Mouse (Mus musculus): ENCODE data around the gene Selenoo.

Gene Selenoo

DNA sequence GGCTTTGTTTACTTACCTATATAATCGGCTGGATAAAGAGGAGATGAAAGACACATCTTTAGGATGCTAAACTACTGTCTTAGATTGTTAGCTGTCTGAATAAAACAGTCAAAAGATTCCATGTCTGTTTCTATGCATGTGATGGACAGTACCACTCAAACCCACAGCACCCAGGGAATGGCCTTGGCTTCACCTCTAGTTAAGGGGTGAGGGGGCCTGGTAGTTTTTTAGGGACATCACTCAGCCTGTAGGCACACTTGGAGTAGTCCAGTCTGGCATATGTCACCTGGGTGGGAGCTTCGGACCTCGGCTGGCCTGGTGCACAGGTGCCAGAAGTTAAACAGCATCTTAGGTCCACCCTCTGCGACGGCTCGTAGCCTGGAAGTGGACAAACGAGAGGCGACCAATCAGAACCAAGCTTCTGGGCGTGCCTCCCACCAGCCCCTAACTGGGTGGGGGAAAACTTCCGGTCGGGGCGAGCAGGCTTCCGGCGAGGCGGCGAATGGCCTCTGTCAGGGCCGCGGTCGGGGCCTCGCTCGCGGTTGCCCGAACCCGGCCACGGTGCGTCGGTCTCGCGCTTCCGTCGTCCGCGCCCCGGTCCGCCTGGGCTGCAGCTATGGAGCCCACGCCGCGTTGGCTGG is at the start of gene Selenoo:
Gene Selenoo (plus strand): TSS at position 478 of the 641 bp plus-strand sequence.
- peak; percentile 75 to 89 for DNase-seq (ENCODE audit: low spot score in 2 of 2)

DNA sequence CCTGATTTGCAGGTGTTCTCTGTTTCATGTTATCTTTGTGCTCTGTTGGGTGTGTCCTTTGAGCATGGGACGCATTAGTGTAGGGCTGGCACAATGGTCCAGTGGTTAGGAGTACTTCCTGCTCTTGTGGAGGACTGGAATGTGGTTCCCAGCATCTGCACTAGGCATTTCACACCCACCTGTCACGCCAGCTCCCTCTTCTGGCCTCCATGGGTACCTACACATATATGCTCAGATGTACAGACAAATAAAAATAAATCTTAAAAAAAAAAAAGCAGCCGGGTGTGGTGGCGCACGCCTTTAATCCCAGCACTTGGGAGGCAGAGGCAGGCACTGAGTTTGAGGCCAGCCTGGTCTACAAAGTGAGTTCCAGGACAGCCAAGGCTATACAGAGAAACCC is 44.5 kb upstream of the Selenoo start:
- DNase-seq (ENCODE audit: low spot score in 2 of 2), result no peak

DNA sequence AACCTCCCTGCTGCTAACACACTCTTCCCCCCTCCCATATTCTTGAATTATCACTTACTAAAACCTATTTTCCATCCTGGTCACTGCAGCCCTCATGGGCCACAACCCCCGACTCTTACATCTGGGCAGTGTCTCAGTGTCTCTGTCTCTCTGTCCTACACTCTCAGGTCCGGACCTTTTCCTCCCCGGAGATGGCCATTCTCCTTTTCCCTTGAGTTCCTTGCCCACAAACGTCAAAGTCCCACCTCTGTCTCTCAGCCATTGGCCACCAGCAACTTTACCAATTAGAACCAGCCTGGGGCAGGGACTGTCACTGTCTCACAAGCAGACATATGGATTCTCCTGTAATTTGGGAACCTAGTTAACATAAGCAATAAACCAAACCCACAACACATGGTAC is 42.5 kb upstream of the Selenoo start:
- DNase-seq (ENCODE audit: low spot score in 2 of 2), result no peak

DNA sequence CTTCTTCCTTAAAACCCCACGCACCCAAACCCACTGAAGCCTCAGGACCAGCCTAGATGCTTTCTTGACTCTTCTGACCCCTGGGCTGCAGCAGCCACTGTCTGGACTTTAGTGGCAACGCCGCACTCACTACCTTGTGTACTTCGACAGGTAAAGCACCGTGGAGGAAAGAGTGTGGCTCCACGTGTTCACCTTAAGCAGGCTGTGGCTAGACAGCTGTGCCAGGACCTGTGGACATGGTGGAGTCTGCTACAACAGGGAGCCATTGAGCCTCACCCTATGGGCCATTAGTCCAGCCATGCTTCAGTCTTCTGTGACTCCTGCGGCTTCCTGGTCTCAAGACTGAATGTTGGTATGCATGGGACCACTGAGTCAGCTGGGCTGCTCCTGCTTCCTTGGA is 34.2 kb upstream of the Selenoo start:
- DNase-seq (ENCODE audit: low spot score in 2 of 2), result no peak

DNA sequence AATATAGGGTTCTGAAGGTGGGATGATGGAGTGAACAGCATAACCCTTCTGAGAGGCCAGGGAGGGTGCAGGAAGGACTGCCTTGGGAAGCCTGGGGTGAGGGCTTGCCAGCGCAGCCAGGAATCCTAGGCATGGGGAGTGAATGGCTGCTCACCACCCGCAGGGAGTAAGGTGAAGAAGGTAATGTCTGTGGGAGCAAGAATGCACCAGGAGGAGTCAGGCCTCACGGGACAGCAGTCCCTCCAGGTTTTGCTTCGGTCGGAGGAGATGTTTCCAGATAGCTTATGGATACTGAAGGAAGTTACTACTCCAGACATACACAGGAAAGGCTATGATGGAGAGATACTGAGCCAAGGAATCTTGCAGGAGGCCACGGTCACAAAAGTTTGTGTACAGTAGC is 30.1 kb upstream of the Selenoo start:
- DNase-seq (ENCODE audit: low spot score in 2 of 2), result no peak

DNA sequence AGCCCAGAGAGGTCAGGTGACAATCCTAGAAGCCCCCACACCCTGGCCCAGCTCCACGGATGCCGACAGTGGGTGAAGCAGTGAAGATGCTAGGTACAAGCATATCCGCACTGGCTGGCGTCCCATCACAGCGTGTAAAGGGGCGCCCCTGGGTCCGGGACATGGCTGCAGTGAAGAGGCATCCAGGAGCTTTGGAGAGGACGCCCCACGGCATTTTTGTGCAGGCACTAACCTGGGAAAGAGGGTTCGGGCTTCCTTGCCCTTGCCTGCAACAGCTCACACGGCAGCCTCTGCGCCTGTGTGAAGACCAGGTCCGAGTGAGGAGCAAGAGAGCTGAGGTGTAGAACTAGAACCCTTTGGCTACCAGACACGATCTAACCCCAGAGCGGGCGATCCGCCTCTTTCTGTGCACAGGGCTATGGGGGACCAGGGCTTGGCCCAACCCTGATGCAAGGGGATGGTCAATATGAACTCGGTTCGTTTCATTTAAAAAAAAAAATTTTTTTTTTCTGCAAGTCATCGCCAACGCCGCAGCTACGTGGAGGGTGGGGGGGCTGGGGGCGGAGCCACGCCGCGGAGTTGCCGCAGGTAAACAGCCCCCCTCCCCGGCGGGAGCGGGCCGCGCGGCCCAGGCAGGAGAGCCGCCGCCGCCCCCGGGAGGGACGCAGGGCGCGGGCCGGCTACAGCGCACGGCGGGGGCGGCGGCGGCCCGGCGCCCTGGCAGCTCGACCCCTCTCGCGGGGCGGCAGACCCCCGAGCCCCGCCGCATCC is 29.5 kb upstream of the Selenoo start, which contains the start of gene Panx2:
Gene Panx2 (plus strand): TSS at position 574 of the 771 bp plus-strand sequence.
- DNase-seq (ENCODE audit: low spot score in 2 of 2), result peak in 1 of 2 experiments; percentile 39

DNA sequence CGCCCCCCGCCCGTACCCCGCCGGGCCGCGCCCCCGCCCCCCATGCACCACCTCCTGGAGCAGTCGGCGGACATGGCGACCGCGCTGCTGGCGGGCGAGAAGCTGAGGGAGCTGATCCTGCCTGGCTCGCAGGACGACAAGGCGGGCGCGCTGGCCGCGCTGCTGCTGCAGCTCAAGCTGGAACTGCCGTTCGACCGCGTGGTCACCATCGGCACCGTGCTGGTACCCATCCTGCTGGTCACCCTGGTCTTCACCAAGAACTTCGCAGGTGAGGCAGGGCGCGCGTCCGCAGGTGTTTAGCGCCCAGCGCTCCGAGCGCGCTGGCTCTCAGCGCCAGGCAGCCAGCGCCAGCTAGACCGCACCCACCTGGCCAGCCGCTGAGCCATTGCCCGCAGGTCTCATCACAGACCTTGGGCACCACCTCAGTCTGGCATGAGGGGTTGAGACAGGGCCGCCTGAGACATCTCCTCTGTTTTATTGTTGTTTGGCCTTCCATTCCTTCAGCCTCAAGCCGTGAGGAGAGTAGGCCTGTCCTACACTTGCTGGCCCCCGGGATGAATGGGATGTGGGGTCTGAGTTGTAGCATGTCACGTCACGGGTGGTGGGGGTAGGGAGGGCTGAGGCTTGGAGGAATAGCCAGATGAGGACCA is 28.7 kb upstream of the Selenoo start:
- peak in 1 of 2 experiments; percentile 37 for DNase-seq (ENCODE audit: low spot score in 2 of 2)

DNA sequence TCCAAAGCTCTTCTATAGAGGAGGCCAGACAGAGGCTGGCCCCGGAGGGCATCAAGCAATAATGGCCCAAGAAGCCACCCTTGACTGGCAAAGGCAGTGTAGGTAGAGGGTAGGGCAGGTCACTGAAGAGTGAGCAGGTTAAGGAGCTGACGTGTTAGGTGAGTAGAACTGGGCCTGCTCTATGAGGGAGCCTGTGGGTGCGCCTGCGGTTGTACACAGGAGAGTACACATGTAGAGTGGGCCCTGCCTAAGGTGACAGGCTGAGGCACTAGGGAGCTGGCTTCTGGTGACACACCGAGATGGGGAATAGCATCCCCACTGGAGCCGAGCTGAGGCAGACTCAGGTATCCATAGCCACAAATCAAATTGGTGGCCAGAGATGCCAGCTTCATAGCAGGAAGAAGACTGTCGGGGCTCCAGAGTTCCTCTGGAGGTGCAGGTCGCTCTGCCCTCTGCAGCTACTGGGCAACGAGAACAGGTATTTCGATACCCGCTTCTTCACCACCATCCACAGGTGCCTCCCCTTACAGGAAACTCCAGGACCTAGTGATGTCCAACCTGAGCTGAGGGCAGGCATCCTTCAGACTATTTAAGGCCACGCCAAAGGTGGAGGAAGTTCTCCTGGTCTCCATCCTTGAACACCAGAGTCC is 27.9 kb upstream of the Selenoo start:
- DNase-seq (ENCODE audit: low spot score in 2 of 2), result peak in 1 of 2 experiments; percentile 7

DNA sequence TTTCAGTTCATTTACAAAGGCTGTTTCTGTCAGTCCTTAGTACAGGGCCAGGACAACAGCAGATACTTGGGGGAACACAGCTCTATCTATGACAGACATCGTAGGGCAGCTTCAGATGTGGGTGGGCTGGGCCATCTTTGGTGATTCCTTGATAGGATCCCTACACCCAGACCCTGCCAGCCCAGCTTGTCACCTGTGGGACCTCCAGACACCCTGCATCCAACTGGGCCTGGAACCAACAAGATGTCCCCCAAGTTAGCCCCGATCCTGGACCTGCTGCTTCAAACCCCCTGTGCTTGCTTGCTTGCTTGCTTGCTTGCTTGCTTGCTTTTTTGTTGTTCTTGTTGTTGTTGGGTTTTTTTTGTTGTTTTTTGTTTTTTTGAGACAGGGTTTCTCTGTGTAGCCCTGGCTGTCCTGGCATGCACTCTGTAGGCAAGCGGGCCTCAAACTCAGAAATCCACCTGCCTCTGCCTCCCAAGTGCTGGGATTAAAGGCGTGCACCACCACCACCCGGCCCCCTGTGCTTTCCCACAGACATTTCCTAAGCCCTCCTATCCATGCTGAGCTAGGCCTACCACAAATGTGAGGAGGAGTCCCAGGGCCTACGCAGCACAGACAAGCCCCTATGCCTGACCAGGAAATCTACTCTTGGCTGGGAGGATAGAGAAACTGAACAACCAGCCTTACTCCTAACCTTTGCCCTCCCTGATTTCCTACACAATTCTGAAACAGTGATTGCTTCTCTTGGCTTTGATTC is 26.9 kb upstream of the Selenoo start:
- no peak for DNase-seq (ENCODE audit: low spot score in 2 of 2)

DNA sequence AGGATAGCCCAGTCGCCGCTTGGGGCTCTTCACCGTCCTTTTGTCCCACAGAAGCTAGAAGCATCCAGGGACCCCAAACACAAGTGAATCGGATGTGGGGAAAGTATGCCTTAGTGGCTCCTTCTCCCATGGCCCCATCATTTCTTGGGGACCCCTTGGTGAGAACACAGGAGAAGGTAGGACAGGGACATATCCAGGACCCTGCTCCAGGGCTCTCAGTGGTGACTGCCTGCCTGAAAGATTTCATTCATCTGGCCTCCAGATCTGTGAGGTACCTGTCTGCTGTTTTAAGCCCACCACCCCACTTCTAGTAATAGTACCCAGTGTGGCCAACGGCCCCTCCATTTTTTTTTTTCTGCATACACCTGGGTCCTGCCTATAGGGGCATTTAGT is 26.4 kb upstream of the Selenoo start:
- DNase-seq (ENCODE audit: low spot score in 2 of 2), result no peak

DNA sequence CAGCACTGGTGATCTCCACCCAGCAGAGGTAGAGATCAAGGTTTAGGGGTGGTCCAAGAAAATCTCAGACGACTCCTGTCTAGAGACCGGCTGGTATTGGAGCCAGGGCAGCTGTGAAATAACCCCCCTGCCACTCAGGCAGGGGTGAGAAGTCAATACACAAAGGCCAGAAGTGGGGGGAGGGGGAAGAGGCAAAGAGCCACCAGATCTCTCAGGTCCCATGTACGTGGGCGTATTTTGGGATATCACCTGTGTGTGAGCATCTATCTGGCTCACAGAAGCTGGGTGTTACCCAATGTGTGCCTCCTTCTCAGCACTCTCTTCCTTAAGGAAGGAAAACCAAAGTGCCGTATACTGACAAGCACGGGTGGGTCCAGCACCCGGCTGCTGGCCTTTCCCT is 25.9 kb upstream of the Selenoo start:
- no peak for DNase-seq (ENCODE audit: low spot score in 2 of 2)

DNA sequence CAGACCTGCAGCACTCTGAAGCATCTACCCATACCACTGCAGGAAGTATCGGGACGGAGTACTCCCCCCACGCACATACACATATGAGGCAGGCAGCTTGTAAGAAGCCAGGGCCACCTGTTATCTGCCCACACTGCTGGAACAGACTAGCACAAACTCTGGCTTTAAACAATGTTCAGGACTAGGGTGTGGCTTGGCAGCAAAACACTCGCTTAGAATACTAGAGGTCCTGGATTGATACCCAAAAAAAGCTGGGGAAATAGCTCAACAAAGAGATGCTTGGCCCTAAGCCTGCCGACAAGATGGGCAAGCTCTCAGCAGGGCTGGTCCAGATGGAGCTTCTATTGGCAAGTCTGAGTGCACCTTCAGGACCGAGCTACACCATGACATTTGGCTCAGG is 25.3 kb upstream of the Selenoo start:
- peak in 1 of 2 experiments; percentile 83 for DNase-seq (ENCODE audit: low spot score in 2 of 2)

DNA sequence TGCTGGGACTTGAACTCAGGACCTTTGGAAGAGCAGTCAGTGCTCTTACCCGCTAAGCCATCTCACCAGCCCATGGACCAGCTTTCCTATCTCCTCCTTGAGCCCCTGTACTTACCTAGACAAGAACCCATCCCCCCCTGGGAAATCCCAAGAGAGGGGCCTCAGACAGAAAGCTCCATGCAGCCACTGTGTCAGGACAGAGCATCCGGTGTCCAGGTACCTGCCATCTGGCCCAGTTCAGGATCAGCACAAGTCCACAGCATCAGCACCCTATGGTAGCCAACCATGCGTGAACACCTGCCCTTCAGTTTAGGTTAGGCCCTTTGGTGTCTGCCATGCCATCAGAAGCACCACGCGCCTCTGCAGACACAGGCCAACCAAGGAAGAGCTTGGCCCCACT is 24.0 kb upstream of the Selenoo start:
- DNase-seq (ENCODE audit: low spot score in 2 of 2), result peak in 1 of 2 experiments; percentile 3

DNA sequence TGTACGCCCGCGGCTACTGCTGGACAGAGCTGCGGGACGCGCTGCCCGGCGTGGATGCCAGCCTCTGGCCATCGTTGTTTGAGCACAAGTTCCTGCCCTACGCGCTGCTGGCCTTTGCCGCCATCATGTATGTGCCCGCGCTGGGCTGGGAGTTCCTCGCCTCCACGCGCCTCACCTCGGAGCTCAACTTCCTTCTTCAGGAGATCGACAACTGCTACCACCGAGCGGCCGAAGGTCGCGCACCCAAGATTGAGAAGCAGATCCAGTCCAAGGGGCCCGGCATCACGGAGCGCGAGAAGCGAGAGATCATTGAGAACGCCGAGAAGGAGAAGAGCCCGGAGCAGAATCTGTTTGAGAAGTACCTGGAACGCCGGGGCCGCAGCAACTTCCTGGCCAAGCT is 21.3 kb upstream of the Selenoo start:
- DNase-seq (ENCODE audit: low spot score in 2 of 2), result peak in 1 of 2 experiments; percentile 1

DNA sequence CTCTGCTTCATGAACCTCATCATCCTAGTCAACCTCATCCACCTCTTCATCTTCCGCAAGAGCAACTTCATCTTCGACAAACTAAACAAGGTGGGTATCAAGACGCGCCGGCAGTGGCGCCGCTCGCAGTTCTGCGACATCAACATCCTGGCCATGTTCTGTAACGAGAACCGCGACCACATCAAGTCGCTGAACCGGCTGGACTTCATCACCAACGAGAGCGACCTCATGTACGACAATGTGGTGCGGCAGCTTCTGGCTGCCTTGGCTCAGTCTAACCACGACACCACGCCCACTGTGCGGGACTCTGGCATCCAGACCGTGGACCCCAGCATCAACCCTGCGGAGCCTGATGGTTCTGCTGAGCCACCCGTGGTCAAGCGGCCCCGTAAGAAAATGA is 20.7 kb upstream of the Selenoo start:
- DNase-seq (ENCODE audit: low spot score in 2 of 2), result no peak

DNA sequence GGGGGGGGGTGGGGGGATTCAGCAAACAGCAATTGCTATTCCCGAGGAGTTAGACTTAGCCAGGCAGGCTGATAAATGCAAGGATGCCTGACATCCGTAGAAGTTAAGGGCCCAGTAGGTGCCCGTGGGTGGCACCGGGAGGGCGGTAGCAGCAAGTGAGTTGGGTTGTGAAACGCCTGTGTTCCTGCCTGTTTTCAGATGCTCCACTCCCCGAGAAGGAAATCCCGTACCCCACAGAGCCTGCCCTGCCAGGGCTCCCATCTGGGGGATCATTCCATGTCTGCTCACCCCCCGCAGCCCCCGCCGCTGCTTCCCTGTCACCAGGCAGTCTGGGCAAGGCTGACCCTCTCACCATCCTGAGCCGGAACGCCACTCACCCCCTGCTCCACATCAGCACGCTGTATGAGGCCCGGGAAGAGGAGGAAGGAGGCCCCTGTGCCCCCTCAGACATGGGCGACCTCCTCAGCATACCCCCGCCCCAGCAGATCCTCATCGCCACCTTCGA is 19.5 kb upstream of the Selenoo start:
- DNase-seq (ENCODE audit: low spot score in 2 of 2), result no peak

DNA sequence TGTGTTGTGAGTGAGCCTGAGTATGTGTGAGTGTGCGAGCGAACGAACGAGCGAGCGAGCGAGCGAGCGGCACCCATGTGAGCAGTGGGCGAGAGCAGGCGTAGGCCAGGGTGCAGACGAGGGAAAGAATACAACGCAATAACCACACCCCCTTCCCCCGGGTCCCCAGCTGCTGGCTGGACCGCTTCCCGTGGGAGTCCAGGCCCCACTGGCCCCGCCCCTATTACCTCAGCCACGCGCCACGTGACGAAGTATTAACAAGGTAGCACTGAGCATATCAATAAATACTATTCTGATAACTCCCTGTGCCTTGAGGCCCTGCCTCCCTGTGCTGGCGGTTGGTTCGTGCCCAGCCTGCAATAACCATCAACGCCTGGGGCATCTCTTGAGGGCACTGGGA is 18.3 kb upstream of the Selenoo start:
- DNase-seq (ENCODE audit: low spot score in 2 of 2), result no peak

DNA sequence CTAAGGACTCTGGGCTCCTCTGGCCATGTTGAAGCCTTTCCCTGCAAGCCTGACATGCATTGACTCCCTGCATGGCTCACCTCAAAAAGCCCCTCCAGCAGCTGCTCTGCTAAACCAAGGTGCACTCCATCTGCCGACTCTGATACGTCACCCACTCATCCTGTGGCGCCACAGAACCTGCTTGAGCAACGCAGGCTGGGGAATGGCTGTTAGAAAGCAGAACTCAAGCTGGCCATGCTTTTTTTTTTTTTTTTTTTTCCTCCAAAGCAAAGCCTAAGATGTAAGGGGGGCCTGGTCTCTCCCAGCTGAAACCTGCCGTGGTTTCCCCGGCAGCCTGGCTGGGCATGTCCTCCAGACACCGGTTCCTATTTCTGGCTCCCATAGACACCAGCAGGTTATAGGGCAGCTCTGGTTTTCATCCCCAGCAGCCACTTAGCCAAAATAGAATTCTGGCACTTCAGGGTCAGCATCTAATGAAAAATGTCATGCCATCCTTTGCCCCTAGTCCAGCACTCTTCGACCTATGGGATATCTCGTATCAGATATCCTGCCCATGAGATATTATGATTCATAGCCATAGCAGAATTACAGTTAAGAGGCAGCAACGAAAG is 14.8 kb upstream of the Selenoo start:
- DNase-seq (ENCODE audit: low spot score in 2 of 2), result peak in 1 of 2 experiments; percentile 43

DNA sequence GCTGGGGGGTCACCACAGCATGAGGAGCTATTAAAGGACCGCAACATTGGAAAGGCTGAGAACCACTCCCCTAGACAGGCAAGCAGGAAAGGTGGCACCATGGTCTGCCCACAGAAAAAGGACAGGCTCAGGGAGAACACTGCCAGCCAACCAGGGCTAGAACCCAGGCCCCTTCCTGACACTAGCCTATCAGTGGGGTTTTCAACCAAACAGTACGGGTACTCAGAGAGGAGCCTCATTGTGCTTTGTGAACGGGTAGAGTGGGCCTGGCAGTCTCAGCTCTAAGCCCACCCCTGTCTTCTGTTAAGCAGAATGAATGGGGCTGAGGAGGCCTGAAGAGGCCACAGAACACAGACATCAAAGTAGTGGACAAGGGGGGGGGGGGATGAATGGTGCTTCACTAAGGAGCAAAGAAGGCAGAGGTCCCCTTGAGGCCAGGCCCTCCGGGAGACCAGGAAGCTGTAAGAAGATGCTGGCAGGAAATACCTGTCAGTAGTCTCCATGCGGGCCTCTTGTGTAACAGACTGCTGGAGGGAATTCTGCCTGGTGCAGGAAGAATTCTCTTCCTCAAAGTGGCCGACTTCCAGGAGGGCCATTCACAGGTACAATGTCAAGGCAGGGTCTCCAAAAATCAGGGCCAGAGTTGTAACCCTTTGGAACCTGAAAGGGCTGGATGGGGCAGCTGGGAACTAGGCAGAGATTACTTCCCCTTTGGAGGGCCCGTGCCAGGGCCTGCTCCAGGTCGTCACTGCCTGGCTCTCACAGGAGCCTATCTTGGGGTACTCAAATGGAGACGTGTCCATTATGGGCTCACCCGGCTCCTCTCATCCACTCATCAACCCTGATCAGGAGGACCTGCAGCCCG is 14.0 kb upstream of the Selenoo start, which contains the start of gene Trabd:
Gene Trabd (plus strand): TSS at position 512 of the 865 bp plus-strand sequence.
- DNase-seq (ENCODE audit: low spot score in 2 of 2), result no peak
